Mouse (Mus musculus): Measurements from ENCODE around the gene Il9.

Gene Il9

DNA sequence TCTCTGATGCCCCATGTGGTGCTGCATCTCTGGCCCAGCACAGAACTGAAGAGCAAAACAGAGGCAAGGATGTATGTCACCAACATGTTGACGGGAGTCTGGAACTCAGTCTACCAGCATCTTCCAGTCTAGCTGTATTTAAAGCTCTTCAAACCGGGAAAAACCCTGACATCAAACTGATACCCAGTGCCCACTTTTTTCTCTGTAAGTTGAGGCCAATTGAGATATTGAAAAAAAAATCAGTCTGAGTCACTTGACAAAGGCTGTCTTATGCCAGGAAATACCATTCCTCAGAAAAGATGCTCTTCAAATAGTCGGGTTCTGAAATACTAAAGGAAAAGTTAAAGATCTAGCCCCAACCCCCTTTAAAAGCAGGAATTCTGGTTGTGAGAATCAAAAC lies at the start of gene Il9:
Gene Il9 (minus strand): TSS at position 101 of the 400 bp plus-strand sequence.
- no peak for DNase-seq (ENCODE audit: low spot score)

DNA sequence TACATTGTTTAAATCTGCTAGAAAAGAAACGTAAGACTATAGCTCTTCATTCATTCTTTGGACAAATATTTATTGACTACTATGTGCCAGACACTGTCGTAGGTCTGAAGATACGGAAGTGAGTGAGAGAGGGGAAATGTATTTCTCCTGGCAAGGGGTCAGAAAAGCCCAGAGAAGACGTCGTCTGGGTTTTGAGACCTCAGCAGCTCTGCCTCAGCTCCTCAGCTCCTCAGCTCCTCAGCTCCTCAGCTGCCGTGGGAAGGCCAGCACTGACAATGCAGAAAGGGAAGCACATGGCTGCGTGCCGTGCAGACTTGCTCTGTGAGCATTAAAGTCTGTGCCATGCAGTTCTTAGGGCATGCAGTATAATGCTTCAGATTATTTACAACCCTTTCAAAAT lies 47.6 kb upstream of the Il9 start:
- no peak for DNase-seq (ENCODE audit: low spot score)

DNA sequence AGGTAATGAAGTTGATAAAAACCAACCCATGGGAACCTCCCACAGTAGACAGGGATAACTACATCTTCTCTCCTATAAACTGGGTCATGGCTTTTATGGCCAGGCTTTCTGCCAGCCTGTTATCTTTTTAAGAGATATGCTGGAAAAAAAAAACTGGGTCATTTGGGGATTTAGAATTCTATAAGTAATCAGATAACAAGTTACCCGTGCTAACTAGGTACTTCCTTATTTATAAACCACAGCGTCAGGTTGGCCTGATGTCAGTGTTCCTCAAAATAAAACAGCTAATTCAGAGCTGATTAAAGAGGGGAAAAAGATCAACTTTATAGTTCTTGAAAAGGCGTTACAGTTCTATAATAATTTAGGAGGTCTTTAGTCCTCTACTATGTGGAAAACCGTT lies 47.0 kb upstream of the Il9 start:
- DNase-seq (ENCODE audit: low spot score), result no peak

DNA sequence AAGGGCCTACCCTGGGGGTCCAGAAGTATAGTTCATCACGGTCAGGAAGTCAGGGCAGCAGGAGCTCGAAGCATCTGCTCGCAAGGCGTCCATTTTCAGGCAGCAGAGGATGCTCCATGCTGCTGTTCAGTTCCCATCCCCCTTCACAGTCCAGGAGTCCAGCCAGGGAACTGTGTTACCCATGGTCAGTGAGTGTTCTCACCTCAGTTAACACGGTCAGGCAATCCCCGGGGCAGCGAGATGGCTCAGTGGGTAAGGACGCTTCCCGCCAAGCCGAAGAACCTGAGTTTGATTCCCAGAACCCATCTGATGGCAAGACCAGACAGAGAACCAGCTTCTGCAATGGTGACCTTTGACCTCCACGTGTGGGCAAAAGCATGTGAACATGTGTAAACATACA lies 46.2 kb upstream of the Il9 start:
- DNase-seq (ENCODE audit: low spot score), result no peak

DNA sequence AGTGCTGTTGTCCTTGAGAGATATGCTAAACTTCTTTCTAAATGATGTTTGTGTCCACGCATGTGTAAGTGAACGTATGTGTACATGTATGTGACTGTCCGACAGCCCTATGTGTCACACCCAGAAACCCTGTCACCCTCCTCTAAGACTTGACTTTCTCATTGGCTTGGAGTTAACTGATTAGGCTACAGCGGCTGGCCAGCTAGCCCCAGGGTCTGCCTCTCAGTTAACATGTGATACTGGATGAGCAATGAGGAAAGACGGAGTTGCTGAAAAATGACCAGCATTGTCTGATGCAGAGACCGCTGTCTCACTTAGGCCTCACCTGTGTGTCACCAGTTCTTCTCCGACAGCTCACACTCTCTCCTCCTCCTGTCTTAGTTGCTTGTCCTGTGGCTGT lies 45.8 kb upstream of the Il9 start:
- no peak for DNase-seq (ENCODE audit: low spot score)

DNA sequence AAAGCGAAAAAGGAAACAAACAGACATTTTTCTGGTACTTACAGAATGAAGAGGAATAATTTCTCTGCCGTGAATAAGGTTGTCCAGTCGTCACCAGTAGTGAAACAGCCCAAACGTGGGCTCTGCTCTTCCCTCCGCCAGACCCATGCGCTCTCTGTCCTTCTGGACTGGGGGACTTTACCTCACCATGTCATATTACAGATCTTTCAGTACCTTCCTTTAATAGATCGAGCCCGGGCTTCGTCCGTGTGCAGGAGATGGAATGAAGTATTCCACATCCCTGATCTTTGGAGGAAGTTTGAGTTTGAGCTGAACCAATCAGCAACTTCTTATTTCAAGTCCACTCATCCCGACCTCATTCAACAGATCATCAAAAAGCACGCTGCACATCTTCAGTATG lies 44.8 kb upstream of the Il9 start:
- no peak for DNase-seq (ENCODE audit: low spot score)

DNA sequence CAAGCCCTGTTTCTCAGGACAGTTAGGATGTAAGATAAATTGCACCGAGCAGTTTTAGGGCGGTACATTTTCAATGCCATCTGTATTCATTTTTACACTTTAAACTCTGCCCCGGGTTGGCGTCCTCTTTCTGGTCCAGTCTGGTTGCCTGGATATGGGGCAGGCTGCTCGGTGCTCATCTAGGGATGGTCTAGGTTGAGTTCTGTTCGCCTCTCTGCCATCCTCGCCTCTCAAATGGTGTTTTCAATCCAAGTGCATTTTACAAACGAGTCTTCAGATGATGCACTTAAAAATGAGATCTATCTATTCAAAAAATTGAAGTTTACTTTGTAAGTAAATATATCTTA lies 40.7 kb upstream of the Il9 start:
- DNase-seq (ENCODE audit: low spot score), result no peak

DNA sequence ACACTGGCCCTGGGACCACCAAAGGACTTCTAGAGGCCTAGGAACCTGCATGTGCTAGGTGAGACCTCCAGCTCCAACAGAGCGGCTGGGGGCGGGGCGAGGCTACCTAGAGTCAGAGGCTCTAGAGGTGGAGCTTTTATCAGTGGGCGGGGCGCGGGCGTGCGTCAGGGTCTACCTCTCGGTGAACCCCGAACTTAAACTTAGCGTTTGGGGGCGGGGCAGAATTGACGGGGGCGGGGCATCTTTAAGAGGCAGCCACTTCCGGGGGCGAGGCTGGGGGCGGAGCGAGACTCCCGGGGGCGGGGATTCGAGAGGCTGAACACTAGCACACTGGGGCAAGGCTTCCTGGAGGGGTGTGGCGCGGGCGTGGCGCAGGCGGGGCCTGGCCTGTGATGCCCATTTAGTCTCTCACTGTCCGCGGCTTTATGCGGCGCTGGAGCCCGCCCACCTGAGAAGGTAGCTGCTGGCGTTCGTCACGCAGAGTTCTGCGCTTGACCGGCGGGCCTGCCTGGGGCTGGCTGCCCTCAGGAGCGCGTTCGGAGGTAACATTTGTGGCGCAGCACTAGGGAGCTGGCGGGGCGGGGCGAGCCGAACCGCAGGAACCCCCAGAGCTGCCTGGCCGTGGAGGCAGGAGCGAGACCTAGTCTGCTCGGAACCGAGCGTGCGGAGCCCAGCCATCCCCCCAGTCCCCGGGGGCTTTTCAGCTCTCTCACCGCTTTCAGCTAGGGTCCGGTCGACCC lies 40.2 kb upstream of the Il9 start, which contains the start of gene Fbxl21:
Gene Fbxl21 (plus strand): TSS at position 392 of the 740 bp plus-strand sequence.
- peak; percentile 74 for DNase-seq (ENCODE audit: low spot score)

DNA sequence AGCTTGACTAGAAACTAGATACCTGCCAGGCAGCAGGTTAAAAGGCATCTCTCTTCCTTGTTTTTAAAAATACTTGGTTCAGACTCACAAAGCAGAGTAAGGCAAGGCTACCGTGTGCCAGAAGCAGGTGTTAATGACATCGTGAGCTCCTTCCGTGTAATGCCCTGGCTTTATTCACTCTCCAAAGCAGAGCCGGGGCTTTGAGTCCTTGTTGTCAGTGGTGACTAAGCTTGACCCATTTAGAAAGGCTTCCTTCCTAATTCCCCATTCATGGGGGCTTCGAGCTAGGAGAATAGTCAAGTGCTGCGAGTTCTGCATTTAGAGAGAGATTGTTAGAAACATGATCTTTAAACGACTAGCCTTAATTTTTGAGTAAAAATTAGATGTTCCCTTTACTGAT lies 34.8 kb upstream of the Il9 start:
- DNase-seq (ENCODE audit: low spot score), result no peak

DNA sequence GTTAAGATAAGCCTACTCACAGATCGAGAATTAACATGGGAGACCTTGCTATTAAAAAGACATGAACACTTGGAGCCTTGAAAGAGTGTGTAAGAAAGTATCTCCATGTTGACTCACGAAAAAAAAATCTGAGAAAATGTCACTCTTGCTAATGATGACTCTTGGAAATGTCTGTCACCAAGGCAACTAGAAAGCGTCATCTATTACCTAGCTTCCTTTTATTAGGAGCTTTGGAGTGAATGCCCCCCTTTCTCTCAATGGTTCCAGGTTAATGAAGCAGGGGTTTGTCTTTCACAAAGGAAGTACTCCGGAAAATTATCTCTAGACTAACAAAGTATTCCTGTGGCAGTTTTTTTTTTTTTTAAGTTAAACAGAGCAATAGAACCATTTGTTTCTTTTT lies 34.3 kb upstream of the Il9 start:
- DNase-seq (ENCODE audit: low spot score), result no peak

DNA sequence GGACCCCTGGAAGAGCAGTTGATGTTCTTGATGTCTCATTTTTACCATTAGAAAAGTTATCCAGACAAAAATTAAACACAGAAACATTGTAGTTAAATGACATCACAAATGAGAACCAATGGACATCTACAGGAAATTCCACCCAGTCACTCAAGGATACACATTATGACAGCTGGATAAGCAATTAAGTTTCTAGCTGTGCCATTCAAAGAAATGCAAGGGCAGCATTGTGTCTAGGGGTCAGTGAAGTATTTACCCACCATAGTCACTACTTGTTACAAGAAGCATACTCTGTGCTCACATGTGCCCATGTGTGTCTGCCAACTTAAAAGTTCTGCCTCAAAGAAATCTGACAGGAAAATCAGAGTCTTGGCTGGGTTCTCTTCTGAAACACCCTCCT lies 31.5 kb upstream of the Il9 start:
- DNase-seq (ENCODE audit: low spot score), result no peak

DNA sequence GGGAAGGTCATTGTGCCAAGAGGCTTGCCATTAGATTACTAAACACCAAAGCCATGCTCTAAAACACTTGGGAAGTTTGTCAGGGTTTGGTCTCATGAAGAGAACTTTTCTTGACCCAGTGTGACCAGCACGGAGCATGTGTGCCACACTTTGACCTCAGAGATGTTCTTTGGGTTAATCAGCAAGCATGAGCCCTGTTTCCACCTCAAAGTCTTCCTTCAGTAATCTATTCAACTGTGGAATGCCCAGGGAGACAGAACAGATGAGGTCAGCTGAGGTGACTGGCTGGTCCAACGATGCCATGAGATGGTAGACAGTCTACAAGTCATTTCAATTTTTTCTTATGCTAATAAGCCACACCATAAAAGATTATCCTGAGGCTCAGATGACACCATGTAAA lies 27.8 kb upstream of the Il9 start:
- DNase-seq (ENCODE audit: low spot score), result no peak

DNA sequence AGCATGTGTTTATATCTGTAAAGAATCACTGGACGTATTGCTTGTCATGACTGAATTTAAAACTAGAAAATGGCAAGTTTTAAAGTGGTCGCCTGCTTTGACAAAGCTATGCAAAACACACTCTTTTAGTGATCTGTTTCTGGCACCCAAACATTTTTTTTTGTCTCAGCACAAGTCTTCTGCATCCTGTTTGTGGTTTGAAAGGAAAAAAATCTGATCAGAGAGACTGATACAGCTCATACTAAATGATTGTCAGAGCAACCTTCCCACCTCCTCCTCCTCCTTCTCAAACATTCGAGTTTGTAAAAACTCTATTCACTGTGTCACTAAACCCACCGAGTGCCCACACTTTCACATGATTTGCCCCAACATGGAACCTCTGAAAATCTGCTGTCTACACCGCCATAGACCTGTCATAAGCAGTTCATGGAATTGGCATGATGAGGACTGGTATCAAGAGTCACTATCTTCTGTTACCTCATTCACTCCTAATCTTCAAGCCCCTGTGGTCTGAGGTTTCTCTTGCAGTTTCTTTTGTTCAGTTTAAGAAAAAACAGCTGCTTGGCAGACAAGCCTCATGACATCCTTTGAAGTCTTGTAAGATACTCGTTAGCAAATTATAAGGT lies 24.9 kb upstream of the Il9 start:
- no peak for DNase-seq (ENCODE audit: low spot score)

DNA sequence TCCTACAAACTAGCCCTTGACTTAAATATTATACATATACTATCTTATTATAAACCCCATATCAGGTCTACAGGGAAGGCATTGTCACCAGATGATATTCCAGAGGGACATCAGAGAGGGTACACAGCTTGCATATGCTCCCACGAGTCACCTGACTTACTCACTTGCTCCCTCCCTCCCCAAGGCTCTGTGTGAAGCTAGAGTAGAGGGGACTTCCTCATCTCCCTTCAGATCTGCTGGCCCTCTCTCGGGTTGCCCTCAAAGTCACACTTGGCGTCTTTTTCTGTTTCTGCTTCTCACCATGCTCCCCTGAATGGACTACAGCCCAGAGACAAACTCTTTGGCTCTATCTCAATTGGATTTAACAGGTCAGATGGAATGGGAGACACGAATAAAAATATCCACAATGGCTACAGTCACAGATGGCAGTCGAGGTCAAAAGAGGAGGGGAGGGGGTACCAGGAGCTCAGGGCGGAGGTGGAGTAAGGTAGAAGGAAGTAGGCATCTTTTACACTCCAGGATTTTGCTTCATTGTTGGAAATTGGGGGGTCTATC lies 19.9 kb upstream of the Il9 start:
- DNase-seq (ENCODE audit: low spot score), result no peak

DNA sequence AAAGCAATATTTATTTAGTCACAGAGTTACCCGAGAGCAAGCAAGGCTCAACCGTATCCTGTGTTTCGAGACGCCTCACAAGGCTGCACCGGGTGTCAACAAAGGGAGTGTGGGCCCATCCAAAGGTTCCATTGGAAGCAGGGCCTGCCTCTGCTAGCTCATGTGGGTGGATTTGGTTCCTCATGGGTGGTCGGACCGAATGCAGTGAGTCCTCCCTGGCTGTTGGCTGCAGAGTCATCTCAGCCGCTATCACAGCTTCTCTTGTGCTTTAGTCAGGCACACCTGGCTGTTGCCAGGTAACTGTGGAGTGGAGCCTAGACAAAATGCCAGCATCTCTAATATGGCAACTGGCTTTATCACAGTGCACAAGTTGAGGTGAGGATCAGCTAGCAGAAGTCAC lies 18.6 kb upstream of the Il9 start:
- no peak for DNase-seq (ENCODE audit: low spot score)

DNA sequence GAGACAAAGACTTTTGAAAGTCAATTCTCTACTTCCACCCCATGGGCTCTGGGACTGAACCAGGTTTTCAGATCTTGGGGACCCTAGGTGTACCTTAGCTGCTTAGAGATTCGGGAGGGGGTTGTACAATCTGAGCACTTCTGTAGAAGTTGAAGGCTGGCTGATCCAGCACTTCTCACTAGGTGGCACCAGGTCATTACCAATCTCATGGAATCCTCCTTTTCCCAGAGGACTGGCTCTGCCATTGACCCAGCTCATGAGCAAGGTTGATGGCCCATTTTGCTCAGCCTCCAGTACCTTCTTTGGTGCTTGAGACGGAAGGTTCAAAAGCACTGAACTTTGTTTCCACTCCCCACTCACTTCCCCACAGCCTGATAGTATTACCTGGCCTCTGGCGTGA lies 18.1 kb upstream of the Il9 start:
- DNase-seq (ENCODE audit: low spot score), result no peak

DNA sequence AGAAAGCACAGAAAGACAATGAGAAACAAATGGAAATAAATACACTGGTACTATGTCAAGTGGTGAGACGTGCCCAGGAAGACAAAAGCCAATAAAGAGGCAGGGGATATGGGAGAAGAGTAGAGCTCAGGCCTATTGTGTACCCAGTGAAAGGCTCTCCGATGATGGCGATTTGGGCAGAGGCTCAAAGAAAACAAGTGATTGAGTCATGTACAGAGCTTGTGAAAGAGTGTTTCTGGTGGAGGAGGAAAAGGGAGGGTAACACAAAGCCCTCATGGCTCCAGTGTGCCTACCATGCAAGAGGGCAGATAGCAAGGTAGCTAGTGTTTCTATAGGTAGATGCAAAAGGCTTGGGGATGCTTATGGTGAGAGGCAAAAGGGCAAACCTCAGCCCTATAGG lies 12.4 kb upstream of the Il9 start:
- no peak for DNase-seq (ENCODE audit: low spot score)

DNA sequence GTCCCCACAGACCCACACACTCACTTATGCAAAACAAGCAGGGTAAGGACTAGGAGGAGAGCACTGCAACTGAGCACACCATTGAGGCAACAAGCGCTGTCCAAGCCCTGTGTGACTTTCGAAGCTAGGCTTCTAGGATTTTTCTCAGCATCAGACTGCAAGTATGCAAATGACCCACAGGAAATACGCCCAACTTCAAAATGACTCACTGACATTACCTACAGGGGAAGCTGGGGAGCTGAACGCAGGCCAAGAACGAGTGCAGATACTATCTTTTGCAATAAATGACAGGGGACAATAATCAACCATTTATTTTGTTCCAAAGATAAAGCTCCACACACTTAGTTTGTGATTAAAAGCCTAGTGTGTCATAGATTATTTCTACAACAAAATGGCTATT lies 6.0 kb upstream of the Il9 start:
- no peak for DNase-seq (ENCODE audit: low spot score)

DNA sequence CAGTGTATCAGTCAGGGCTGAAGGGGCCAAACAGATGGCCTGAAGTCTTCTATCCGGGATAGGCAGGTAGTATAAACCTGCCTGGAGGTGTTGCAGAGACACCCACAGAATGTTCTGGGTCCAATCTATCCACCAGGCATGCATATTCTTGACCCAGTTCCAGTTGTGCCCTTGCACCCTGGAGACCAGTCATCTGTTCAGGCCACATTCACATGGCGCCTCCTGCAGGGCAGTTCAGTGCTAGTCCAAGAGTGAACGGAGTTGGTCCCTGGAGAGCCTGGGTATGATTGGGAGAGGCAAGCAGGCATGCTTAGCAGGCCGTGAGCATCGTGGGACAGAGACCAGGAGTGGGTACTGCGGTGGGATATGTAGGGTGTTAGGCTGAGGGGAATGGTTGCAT lies 4.0 kb downstream of the Il9 start:
- no peak for DNase-seq (ENCODE audit: low spot score)

DNA sequence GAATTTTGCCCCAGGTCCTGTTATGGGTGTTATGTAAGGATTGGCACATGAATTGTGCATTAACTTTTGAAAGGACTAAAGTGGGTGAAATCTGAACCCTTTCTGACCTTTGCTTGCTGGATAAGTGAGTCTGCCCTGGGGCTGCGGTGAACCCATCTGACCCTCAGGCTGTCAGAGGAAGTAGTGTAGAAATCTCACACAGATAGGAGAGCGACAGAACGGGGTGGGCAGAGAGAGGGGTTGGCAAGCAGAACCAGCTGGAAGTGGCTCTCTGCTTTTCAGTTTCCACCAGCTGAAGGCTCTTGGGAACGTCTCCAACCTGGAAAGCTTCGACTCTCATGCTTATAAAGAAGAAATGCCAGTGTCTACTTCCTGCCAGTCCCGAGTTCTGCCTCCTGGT lies 4.8 kb downstream of the Il9 start:
- DNase-seq (ENCODE audit: low spot score), result peak; percentile 16

DNA sequence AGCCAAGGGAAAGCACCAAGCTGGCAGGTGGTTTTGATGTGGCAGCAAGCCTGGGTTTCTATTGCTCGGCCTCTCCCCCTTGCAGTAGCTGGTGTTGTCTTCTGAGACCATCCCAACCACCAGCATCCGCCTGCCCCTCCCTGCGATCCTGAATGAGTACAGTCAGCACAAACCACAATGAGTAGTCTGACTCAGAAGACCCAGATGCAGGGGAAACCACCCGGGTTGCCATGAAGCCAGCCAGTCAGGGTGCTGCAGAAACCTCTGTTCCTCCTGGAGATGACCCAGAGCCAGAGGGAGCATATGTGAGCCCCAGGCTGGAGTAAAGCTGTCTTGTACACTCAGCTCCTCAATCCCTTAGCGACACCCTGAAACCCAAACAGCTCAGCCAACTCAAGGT lies 5.3 kb downstream of the Il9 start:
- DNase-seq (ENCODE audit: low spot score), result no peak

DNA sequence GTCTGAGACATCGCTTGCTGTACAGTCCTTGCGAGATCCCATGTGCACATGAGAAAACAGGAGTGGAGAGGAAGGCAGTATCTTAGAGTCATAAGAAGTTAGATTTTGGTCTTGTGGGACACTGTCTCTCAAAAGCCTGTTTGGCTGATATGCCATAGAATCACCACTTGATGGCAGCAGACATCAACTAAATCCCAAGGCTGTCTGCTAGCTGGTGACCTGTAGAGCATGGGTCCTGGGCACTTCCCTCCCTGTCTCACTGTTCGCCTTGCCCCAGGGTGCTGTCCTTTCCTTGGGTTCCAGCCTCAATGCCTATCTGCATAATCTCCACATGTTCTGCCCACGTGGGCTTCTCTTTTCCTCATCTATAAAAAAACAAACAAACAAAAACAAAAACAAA lies 6.7 kb downstream of the Il9 start:
- peak; percentile 37 for DNase-seq (ENCODE audit: low spot score)

DNA sequence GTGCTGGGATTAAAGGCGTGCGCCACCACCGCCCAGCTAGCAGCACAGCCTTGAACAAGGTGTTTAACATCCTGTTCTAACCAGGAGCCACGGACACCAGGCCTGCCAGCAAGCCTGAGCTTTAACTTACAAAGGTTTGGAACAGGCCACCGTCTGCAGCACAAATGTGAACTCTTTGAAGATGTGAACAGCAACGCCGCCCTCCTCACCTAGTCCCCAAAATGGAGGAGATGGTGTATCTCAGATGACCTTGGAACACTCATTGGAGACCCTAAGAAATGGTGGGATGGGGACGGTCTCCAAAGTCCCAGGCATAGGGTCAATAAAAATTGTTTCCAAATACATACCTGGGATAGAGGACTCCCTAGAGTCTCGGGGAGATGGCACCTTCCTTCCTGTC lies 9.4 kb downstream of the Il9 start:
- DNase-seq (ENCODE audit: low spot score), result no peak

DNA sequence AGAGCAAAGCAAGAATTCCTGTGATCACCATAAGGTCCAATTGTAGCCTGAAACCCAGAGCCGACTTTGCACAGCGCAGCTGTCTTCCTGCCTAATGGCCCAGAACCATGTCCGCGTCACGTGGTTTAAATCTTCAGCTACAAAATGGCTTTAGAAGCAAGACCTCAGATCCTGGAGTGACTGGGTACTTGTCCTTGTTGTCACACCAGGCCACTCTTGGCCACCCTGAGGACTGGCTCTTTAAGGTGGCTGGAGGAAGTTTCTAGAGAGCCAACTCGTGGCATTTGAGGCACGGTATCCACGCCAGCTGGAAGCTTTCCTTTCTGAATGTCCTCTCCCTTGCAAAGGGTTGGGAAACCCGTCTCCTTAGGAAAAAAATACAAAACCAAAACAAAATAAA lies 10.1 kb downstream of the Il9 start:
- no peak for DNase-seq (ENCODE audit: low spot score)
